Mouse (Mus musculus): ENCODE results near the gene Magi2.
A peak's percentile ranks its signal among the peaks of the same experiment; 100 is the strongest.

Magi2 gene

GRCm38 (mm10) chr5:20653425-20654185 is 1426.8 kb downstream of the Magi2 start:
- DNase-seq (ENCODE audit: extremely low spot score), result no peak

GRCm38 (mm10) chr5:20654766-20655472 is 1428.1 kb downstream of the Magi2 start:
- no peak for DNase-seq (ENCODE audit: extremely low spot score)

GRCm38 (mm10) chr5:20657056-20657455 is 1430.2 kb downstream of the Magi2 start:
- no peak for DNase-seq (ENCODE audit: extremely low spot score)

GRCm38 (mm10) chr5:20667601-20668000 is 1440.8 kb downstream of the Magi2 start:
- DNase-seq (ENCODE audit: extremely low spot score), result no peak

- DNase-seq (ENCODE audit: extremely low spot score), result no peak
These were observed 1442.0 kb downstream of the Magi2 start for GRCm38 (mm10) chr5:20668736-20669355.

GRCm38 (mm10) chr5:20669456-20669855 is 1442.6 kb downstream of the Magi2 start:
- DNase-seq (ENCODE audit: extremely low spot score), result no peak

GRCm38 (mm10) chr5:20671826-20672225 is 1445.0 kb downstream of the Magi2 start:
- no peak for DNase-seq (ENCODE audit: extremely low spot score)

GRCm38 (mm10) chr5:20674523-20674922 is 1447.7 kb downstream of the Magi2 start:
- no peak for DNase-seq (ENCODE audit: extremely low spot score)

GRCm38 (mm10) chr5:20675163-20675665 is 1448.4 kb downstream of the Magi2 start:
- no peak for DNase-seq (ENCODE audit: extremely low spot score)

GRCm38 (mm10) chr5:20676193-20676871 is 1449.5 kb downstream of the Magi2 start:
- peak; percentile 25 for DNase-seq (ENCODE audit: extremely low spot score)

GRCm38 (mm10) chr5:20677246-20677645 is 1450.4 kb downstream of the Magi2 start:
- no peak for DNase-seq (ENCODE audit: extremely low spot score)

- DNase-seq (ENCODE audit: extremely low spot score), result no peak
These were observed 1451.7 kb downstream of the Magi2 start for GRCm38 (mm10) chr5:20678573-20678972.

GRCm38 (mm10) chr5:20679920-20680319 is 1453.1 kb downstream of the Magi2 start:
- DNase-seq (ENCODE audit: extremely low spot score), result no peak

GRCm38 (mm10) chr5:20680833-20681530 is 1454.1 kb downstream of the Magi2 start:
- no peak for DNase-seq (ENCODE audit: extremely low spot score)

- DNase-seq (ENCODE audit: extremely low spot score), result no peak
These were observed 1454.8 kb downstream of the Magi2 start for GRCm38 (mm10) chr5:20681660-20682059.

- DNase-seq (ENCODE audit: extremely low spot score), result no peak
These were observed 1455.4 kb downstream of the Magi2 start for GRCm38 (mm10) chr5:20682208-20682607.

GRCm38 (mm10) chr5:20684112-20684511 is 1457.3 kb downstream of the Magi2 start:
- DNase-seq (ENCODE audit: extremely low spot score), result no peak

GRCm38 (mm10) chr5:20692230-20692629 is 1465.4 kb downstream of the Magi2 start:
- DNase-seq (ENCODE audit: extremely low spot score), result no peak

- DNase-seq (ENCODE audit: extremely low spot score), result no peak
These were observed 1472.3 kb downstream of the Magi2 start for GRCm38 (mm10) chr5:20699116-20699515.

- peak; percentile 90 for DNase-seq (ENCODE audit: extremely low spot score)
These were observed 1474.9 kb downstream of the Magi2 start for GRCm38 (mm10) chr5:20701483-20702421.

Measured in embryo, embryonic 9.5 days (tissue).